Comparison of ENCODE assay signal across 27 mouse cellular contexts in the genomic region with DNA sequence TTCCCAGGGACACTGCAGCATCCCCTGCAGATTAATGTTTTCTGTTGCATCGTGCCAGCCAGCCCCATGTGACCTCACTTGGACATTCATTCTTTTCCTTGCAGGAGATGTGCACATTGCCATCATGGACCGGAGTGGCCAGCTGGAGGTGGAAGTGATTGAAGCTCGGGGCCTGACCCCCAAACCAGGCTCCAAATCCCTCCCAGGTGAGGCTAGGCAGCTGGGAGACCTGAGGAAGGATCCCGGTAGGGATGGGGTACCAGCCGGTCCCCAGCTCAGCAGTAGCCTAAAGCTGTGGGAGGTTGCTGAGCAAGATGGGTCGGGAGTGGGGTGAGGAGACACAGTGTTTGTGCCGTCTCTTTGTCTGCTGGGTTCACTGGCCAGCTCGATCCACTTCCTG. TPM values are rescaled to one million over a fixed set of nuclear protein-coding genes. Genes with fewer than 3 reads are reported as not detected.
DNase-seq lines count a peak whose midpoint lies in the region.
"Had no signal": no experiment of that assay in that cellular context is flagged by ENCODE, and none has a peak within 500 bp of the region (broad histone marks: within the 10 kb centered on the region; RNA-seq: fewer than 3 reads in every experiment).

No protein-coding gene starts in this region.

- no peak overlapping the region for H3K4me3 ChIP-seq in limb, embryonic 10.5 days
- H3K4me3 ChIP-seq: embryonic facial prominence, embryonic 13.5 days; erythroblast, embryonic 14.5 days; forebrain, embryonic 13.5 days; gastrocnemius, adult 2 months; heart, adult 2 months; heart, embryonic 10.5 days; heart, embryonic 13.5 days had no signal

- peaks cover 60% of the 10 kb centered on the region for H3K4me1 ChIP-seq in limb, embryonic 10.5 days

- H3K9me3 ChIP-seq in limb, embryonic 10.5 days (replicated peaks), result no peaks in the 10 kb centered on the region
- H3K9me3 ChIP-seq: embryonic facial prominence, embryonic 13.5 days; forebrain, embryonic 13.5 days; G1E; heart, embryonic 10.5 days; heart, embryonic 13.5 days had no signal

- H3K27ac ChIP-seq in limb, embryonic 10.5 days, result 0 out of 2 replicates have a peak overlapping the region, but pooled peaks have one; percentile 14
- H3K27ac ChIP-seq: embryonic facial prominence, embryonic 13.5 days; forebrain, embryonic 13.5 days; gastrocnemius, adult 2 months; heart, adult 2 months; heart, embryonic 10.5 days; heart, embryonic 13.5 days; hindbrain, embryonic 14.5 days; hindbrain, postnatal 0 days had no signal

- no peaks in the 10 kb centered on the region for H3K36me3 ChIP-seq in limb, embryonic 10.5 days
- H3K36me3 ChIP-seq: embryonic facial prominence, embryonic 13.5 days; G1E; heart, embryonic 10.5 days; heart, embryonic 13.5 days had no signal

- H3K27me3 ChIP-seq in limb, embryonic 10.5 days (ENCODE audit: low read depth, poor library complexity, severe bottlenecking), result 0 out of 2 replicates have a peak, but pooled peaks cover 3% of the 10 kb centered on the region
- H3K27me3 ChIP-seq: forebrain, embryonic 13.5 days; Patski had no signal

- WGBS in limb, embryonic 10.5 days, result 72% methylated on average over 8 of the region's 8 CpGs

- peak; percentile 23 to 46 for DNase-seq in cerebellum, adult 18-20 months
- DNase-seq in cerebellum, postnatal 14 days, result no peak
- peak; percentile 54 for DNase-seq in cerebellum, adult 9-11 months
- DNase-seq in cerebellum, adult 11-12 months, result no peak
- peak; percentile 83 for DNase-seq in heart, adult 11 months
- DNase-seq in heart, postnatal 14 days, result no peak
- DNase-seq in limb, embryonic 10.5 days (ENCODE audit: low spot score), result no peak
- DNase-seq in liver, result no peak
- DNase-seq: adrenal gland, postnatal 10 days; adrenal gland, postnatal 36 days; B cell, adult 2 months; cerebellum, postnatal 10 days; forebrain, postnatal 0 days; gastrocnemius, adult 2 months; gastrocnemius, postnatal 14 days; heart, adult 2 months; kidney, adult 18-20 months; kidney, adult 9 months had no signal

- intact Hi-C loops in heart, postnatal 14 days (cut with DNase I), result loop anchor here (5.0 to 10.0 kb wide), 4 partner anchors 134 to 502 kb away; no protein-coding TSS in a partner anchor

RNA-seq across cellular contexts. Expression of a gene that starts 34.3 kb away (rescaled TPM):
- total RNA-seq in heart, postnatal 14 days (2021), result under 1 TPM; 0.12 to 0.22 TPM
- 0.24 and 0.39 TPM in 2 replicates for polyA plus RNA-seq in limb, embryonic 10.5 days (2016; fragmentation: Nextera tagmentation; extraction: Ambion mirVana)
- polyA plus RNA-seq: G1E, Patski had no signal

RNA-seq across cellular contexts. Expression of a gene that starts 35.9 kb away (rescaled TPM):
- 1 to 10 TPM; 3.6 to 3.9 TPM for total RNA-seq in heart, postnatal 14 days (2021)
- 36.4 and 37.3 TPM in 2 replicates for polyA plus RNA-seq in limb, embryonic 10.5 days (2016; fragmentation: Nextera tagmentation; extraction: Ambion mirVana)

RNA-seq across cellular contexts. Expression of a gene that starts 57.5 kb away (rescaled TPM):
- total RNA-seq in heart, postnatal 14 days (2021), result 10 to 100 TPM; 66.3 to 67.9 TPM
- 129 TPM in 2 replicates for polyA plus RNA-seq in limb, embryonic 10.5 days (2016; fragmentation: Nextera tagmentation; extraction: Ambion mirVana)

Comparison
In these comparisons a context has a peak if more than half of its experiments do, and no peak if none do; other contexts are left out.
1. DNase-seq: peak in cerebellum, adult 18-20 months (2 of 2), cerebellum, adult 9-11 months (single experiment) and heart, adult 11 months (single experiment); none in cerebellum, postnatal 14 days (0 of 2), cerebellum, adult 11-12 months (single experiment), heart, postnatal 14 days (0 of 2), limb, embryonic 10.5 days (single experiment) and liver (single experiment).